Mouse (Mus musculus): ENCODE data around the gene Bicra. TPM values are rescaled to one million over a fixed set of nuclear protein-coding genes. Genes with fewer than 3 reads are reported as not detected.

Gene Bicra
- total RNA-seq, 2 experiments from 2014 or later, result 4.5 to 6.6 TPM

DNA sequence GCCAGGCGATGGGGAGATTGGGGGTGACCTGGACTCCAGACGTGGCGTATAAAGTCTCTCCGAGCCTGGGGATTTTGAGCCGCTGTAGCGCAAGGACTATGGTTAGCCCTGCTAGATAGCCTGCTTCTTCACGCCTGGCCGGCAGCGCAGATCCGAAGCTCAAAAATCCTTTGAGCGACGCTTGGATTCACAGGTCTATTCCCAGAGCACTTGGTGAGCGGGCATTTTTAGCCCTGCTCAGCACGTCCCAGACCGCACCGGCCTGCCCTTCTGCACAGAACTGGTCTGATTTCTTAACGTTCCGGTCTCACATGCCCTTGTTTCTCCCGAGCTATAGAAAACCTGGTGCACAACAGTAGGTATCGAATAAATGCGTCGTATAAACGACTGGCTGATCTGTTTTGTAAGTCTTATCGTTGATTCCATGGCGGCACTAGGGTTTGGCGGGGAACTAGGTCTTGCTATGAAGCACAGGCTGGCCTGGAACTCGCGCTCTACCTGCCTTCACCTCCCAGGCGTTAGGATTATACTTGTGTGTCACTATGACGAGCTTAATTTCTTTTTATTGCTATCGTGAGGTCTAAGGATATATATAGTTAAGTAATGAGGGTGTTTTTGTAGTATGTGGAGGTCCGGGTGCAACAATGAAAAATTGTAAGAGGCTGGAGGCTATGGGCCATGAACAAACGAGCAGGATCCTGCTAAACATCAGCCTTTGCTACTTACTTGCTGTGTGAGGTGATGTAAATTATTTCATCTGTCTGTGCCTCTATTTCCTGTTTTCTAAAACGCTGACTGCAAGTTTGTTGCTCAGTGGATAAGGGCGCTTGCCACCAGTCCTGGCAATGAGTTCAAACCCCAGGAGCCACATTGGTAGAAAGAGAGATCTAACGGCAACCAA, 1.2 kb upstream of the Bicra start:
- DNase-seq, result no peak
- intact Hi-C loops (cut with DNase I), result no loop called here

DNA sequence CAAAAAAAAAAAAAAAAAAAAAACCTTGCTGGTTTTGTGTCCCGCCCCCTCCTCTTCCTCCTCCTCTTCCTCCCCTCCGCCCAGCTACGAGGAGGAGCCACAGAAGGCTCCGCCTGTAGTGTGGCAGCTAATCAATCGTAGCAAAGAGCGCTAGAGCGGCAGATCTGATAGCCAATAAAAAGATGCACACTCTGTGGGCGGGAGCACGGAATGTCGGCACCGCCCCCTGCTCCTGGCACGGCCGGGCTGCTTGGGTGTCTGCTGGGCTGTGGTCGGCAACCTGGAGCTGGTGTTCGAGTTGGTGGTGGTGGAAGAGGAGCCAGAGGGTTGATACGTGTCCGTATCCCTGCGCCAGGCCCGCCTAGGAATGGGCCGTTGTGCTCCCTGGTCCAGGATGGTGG, 443 bp upstream of the Bicra start:
- DNase-seq, result peak; percentile 95 to 98
- intact Hi-C loops (cut with DNase I), result no loop called here

DNA sequence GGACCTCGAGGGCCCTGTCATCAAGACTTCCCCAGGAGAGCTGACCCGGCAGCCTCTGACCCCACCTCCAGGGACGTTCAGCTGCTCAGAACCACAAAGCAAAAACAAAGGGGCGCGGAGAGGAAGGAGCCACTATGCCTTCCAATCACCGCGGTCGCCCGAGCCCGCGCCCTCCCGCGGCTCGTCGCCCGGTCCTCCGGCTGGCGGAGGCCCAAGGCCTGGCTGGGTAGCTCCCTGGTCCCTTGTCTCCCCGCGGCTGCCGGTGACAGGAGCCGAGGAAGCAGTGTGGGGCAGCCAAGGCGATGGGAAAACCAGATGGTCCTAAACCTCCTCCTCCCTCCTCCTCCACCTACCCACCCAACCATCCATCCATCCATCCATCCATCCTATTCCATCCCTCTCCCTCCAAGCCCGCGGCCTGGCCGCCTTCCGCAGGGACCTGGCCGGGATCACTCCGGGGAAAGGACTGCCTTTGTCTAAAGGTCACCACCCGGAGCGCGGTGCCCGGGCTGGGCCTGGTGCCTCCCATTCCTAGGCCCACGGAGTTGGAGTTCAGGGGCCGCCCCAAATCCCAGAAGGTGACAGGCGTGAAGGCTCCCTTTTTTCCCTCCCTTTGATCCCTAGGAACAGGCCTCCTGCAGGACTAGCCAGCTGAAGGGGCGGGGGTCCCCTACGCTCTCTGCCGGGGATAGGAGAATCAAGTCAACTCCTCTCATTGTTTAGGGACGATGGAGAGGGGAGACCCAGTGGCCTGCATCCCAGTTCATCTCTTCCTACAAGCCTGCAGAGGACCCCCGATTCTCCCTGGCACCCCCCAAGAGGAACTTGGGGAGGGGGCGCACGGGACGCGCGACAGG, 1.0 kb downstream of the Bicra start:
- DNase-seq, result peak; percentile 78 to 83
- intact Hi-C loops (cut with DNase I), result loop anchor here (2.0 kb wide), 1 partner anchor 42 kb away; no protein-coding TSS in a partner anchor

DNA sequence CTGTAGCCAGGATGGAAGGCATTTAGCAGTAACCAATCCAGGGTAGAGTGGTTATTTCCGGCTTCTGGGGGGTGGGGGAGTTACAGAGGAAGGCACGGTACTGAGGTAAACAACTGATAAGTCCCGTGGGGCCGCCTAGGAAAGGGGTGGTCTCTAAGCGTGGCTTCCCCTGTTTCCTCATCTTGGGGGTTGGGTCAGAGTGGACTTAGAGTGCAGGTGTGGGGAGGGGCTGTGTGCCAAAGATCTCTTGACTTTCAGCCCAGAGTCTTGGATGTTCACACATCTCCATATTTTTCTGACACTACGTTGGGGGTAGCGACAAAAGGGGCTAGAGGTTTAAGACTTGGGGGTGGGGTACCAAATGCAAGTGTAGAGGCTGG, 1.6 kb downstream of the Bicra start:
- intact Hi-C loops (cut with DNase I), result loop anchor here (2.0 kb wide), 1 partner anchor 41 kb away; no protein-coding TSS in a partner anchor
- peak in 1 of 2 experiments; percentile 47 for DNase-seq

DNA sequence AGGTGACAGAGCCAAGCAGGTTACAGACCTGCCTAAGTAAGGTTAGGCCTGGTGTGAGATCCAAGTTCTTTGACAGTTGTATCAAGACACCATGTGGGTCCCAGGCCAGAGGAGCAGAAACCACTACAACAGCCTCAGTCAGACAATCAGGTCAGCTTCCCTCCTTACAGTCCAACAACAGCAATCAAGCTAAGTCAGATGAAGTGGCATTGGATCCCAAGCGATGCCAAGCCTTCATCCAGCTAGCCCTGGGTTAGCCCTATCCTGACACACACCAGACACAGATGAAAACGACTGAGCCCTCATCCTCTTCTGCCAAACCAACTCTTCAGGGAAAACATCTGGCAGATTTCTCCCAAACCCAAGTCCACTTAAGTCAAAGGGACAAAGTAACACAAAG, 2.2 kb downstream of the Bicra start:
- intact Hi-C loops (cut with DNase I), result loop anchor here (2.0 kb wide), 1 partner anchor 15 kb away; no protein-coding TSS in a partner anchor
- no peak for DNase-seq

DNA sequence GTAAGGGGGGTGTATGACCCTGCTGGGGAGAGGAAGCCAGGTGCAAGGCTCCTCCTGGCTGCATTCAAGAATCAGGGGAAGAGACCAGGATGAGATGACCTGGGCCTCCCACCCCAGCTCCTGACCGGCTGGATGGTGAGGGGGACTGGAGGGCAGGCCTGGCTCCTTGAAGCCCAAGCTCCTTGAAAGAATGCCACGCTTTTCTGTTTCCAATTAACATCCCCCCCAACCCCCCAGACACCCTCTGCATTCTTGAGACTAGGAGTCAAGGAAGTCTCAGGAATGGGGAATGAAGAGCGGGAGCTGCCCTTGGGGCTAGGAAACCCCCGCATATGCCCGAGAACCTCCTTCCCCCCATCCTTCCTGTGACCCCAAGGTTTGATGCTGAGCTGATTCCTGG, 3.2 kb downstream of the Bicra start:
- intact Hi-C loops (cut with DNase I), result loop anchor here (2.0 kb wide), 1 partner anchor 14 kb away; no protein-coding TSS in a partner anchor
- no peak for DNase-seq

DNA sequence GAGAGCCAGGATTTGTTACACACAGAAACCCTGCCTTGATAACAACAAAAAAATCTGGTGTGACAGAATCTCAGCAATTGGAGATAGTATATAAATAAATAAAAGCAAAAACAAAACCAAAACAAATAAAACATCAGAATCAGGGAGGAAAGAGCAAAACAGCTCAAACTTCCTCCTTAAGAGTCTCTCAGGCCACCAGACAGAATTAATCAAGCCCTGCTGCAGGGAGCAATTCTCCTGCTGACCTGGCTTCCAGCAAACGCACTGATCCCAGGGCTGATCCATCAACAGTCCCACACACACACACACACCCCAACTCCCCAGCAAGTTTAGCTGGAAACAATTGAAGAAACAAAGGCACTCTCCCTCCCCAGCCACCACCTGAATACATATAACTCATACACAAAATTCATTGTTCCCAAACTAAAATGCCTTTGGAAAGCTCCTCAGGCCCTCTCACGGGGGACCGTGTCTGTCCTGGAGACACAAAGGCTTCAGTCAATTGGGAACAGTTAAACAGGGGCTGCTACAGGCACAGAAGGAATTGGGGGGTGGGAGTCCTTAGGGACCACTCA, 3.8 kb downstream of the Bicra start:
- intact Hi-C loops (cut with DNase I), result loop anchor here (2.0 kb wide), 1 partner anchor 13 kb away; no protein-coding TSS in a partner anchor
- no peak for DNase-seq

DNA sequence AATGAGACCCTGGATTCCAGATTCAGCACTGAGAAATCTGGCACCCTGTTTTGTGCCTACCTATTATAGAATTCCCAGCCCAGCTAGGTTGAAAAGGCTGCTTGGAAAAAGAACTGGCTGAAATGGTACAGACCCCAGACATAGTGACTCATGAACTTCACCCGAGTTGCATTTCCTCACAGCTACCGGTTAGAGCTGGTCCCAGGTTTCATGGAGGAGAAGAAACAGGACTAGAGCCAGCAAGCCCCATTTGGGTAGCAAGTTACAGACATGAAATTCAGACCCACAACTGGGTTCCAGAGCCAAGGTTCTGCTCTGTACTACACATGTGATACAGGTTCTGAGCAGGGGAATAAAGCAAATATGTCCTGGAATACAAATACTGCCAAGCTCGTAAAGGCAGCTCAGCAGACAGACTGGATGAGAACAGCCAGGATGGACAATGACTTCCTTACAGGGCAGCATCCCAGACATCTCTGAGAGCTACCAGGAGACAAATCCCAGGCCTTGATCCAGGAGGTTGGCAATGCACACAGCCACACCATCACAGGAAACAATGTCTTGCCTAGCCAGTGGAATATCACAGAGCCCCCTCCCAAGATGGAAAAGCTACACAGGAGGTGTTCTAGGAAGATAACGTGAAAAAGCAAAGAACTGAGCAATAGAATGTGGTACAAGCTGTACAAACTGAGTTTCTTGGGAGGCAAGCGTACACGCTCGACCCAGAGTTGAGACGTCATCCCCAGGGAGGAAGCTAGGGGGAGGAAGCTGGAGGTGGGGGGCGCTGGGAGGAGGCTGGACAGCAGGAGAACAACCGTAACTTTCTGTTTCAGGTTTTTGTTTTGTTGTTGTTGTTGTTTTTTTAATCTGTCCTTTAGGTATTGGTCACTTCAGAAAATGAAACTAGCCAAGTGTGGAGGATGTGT, 4.6 kb downstream of the Bicra start:
- no peak for DNase-seq
- intact Hi-C loops (cut with DNase I), result no loop called here

DNA sequence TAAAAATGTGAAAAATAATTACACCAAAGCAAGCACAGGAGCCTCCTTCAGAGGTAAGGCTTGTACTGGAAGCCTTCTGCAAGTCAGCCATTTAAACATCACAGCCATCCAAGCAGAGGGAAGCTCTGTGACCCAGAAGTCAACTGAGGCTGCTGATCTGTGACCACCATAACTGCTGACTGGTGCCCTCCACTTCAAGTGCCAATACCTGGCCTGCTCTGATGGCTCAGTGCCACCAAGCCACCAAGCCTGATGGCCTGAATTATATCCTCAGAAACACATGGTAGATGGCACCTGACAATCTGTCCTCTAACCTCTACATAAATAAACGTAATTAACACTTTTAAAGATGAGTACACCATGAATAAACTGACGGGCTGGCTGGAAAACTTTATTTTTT, 6.5 kb downstream of the Bicra start:
- DNase-seq, result no peak
- intact Hi-C loops (cut with DNase I), result no loop called here

DNA sequence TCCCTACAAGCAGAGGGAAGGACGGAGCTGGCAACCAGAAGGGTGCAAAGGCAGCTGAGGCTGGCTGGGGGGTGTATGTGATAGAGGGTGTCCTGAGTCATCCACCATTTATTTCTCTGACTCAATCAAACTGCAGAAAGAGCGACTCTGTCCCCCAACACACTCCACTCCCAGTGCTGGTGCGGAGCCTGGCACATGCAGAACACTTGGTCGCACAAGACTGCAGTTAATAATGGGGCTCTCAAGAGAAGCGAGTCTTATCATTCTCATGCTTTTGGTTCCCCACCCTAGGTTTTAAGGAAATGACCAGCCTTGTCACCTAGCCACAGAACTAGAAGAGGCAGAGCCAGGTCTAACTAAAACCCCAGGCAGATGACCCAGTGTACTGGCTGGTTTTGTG, 8.4 kb downstream of the Bicra start:
- intact Hi-C loops (cut with DNase I), result no loop called here
- no peak for DNase-seq

DNA sequence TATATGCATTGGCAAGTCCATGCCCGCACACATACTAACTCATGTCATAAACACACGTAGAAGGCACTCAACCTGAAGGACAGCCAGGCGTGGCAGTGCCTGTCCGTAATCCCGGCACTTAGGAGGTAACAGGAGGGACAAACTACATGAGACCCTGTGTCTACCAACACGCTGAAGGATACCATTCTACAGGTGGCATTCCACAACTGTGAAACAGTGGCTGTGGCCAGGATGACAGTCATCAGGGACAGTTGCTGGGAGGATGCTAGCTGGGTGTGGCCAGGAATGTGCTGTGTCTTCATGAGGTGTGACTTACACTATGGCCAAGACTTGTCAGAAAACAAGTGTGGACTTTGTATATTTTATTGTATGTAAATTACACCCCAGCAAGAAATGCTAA, 10.7 kb downstream of the Bicra start:
- intact Hi-C loops (cut with DNase I), result no loop called here
- no peak for DNase-seq

DNA sequence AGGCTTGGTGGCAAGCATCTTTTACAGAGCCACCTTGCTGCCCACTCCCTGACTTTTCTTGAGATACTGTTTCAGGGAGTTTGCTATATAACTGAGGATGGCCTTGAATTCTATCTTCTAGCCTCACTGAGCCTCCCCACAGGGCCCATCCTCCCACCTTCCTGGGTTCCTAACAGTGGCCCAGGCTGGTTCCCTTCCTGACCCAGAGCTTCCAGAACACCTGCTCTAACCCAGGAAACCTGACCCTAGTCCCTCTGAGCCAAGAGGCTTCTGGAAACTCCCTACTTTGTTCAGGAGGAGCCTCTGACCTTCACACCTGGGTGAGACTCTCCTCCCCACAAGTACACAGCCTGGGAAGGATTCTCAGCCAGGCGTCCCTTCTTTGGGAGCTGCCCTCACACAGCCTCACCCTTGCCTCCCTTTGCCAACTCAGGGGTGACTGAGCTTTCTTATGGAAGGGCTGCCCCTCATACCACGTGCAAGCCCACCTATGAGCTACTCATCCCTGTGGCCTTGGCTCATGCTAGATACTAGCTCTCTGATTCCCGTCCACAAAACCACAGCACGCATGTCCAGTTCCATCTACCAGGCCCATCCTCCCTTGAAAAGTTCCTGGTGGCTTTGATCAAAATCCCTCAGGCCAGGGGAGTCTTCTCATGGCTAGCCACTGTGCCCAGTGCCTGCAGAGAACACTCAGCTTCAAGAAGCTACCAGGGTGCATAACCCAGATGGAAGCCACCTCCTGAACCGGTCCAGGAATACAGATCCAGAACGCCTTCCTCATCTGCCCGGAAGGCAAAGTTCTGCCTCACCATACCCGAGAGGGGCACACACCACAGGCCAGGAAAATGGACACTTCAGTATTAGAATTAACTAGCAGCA, 13.9 kb downstream of the Bicra start:
- no peak for DNase-seq
- intact Hi-C loops (cut with DNase I), result no loop called here

DNA sequence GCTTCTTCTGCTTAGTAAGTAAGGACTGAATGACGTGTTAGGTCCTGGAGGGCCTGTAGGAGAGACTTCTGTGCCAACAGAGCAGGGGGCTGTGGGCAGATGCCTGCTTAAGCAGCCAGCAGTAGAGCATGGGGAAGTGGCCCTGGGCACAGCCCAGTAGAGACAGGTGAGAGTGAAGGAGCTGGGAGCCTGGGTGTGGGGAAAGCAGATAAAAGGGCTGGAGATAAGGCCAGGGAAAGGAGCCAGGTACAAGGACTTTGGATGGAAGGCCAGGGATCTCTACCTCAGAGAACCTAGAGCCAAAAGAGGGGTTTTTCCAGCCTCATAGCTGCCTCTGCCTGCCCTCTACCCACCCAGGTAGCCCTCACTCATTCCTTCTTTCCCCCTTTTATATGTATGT, 14.7 kb downstream of the Bicra start:
- intact Hi-C loops (cut with DNase I), result no loop called here
- DNase-seq, result no peak

DNA sequence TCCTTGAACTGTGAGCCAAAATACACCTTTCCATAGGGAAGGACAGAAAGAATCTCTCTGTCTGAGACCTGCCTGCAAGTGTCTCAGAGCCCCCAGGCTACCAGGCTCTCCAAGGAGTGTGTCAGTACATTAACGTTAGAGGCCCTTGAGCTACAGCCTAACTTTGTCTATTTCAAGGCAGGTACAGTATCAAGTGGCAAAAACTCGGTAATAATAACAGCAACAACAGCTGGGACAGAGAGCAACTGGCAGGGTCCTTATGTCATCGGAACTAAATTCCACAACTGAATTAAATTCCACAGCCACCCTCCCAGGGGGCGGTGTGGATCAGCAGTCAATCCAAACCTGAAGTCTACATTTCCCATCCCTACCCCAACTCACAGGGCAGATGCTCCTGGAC, 16.6 kb downstream of the Bicra start:
- intact Hi-C loops (cut with DNase I), result loop anchor here (2.0 kb wide), 1 partner anchor 14 kb away; no protein-coding TSS in a partner anchor
- no peak for DNase-seq

DNA sequence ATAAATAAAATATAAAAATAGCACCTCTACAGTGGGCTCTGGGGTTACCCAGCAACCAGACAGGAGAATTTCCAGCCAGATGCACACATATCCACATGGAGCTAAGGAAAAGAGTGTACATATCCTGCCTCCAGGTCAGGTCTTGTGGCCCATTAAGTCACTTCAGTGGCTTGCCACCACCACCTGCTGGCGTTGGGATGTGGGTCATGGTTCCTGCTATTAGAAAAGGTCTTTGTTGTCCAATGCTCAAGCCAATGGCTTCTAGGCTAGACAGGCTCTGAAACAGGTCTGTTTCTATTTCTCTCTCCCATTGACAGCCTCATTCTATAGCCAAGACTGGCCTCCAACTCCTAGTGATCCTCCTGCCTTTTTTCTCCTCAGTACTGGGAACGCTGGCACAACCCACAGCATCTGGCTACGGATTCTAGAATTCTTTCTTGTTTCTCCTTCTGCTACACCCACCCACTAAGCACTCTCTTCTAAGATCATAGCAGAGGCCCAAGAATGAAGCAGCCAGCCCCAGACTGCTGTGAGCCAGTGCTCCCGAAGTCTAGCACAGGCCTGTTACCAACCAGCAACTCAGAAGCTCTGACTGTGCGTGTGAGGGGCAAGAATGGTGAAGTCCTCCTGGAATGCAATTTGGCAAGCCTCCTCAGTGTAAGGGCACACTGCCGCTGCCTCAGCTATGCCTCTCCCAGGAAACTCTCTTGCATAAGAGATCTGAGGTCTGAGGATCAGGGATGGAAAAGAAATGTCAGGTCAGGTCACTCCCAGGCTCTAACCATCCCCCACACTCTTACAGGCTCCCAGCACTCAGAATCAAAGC, 19.4 kb downstream of the Bicra start:
- peak; percentile 31 to 56 for DNase-seq
- intact Hi-C loops (cut with DNase I), result no loop called here

DNA sequence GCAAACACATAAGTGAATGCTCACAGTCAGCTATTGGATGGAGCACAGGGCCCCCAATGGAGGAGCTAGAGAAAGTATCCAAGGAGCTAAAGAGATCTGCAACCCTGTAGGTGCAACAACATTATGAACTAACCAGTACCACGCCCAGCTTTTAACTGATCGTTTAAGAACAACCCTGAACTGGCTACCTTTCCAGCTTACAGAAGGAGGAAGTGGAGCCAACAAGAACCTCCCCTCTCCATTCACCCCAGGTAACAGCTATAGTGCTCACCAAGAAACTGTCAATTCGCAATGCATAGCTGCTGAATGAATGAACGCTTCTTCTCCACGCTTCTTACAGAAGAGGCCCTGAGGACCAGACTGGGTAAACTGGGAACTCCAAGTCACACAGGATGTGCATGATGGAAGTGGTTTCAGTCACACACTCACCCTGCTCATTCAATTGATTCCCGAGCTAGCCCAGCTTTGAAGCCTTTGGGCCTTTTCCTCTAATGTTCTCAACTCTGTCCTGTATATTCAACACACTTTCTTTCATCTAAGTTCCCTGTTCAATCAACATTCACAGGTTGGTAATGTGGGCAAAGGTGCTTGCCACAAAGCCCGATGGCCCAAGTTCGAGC, 23.0 kb downstream of the Bicra start:
- intact Hi-C loops (cut with DNase I), result no loop called here

DNA sequence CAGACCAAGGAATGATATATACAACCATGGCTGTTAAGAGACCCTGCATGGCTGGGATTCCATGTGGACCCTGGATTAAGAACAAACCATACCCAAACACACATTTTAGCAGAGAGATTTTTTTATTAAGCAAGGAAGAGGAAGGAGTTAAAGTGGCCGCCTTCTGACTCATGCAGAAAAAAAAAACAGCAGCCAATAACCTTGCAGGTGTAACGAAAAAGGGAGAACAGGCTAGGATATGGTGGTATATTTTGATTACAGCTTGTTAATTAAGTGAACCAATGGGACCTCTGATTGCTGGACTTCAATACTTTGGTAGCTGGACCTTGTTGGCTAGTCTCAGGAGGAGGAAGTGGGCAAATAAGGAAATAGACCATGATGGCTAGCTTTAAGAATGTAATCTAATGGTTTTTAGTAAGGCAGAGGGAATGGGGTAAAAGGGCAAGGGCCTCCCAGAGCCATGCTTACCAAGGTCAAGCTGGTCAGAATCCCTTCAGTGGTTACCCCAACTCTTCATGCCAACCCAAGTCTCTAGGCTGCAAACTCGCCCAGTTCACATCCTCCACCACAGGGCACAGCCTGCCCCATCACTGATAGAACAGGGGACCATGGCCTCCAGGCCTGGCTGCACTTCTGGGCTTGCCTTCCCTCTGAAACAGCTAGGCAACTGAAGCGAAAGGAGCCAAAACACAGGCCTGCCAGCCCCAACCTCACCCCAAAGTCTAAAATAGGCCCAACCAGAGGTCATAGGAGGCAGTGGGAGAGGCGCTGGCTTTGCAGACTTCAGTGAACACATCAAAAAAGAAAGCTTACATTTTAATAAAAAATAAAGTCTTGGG, 28.2 kb downstream of the Bicra start:
- DNase-seq, result peak in 1 of 2 experiments; percentile 31
- intact Hi-C loops (cut with DNase I), result no loop called here

More for the DNA sequence above, 23.0 kb downstream of the Bicra start:
- DNase-seq, result no peak

Data from gastrocnemius, postnatal 36 days (tissue).